Mouse (Mus musculus): ENCODE measurements around the gene Dmrta2.

GRCm38 (mm10) chr4:109974655-109975380 lies 3.0 kb upstream of the Dmrta2 start:
- no peak for TF ChIP-seq POLR2A (IDR thresholded peaks at IDR 0.05; ENCODE audit: insufficient read length, low read depth)
- TF ChIP-seq MYOD1 (IDR thresholded peaks at IDR 0.05; ENCODE audit: control insufficient read depth in 1 of 3, insufficient read length in 2 of 3, low read depth in 2 of 3): no peak

Measured in myocyte (in vitro differentiated cells).